Mouse (Mus musculus): ENCODE results near the gene Mta3.

GRCm38 (mm10) chr17:83727707-83728106, 21.7 kb downstream of the Mta3 start:
- TF ChIP-seq CTCF (IDR thresholded peaks at IDR 0.05; ENCODE audit: insufficient read depth, low read depth, low read length) (no peak), POLR2A (IDR thresholded peaks at IDR 0.05; ENCODE audit: insufficient read depth, low read depth, low read length) (no peak)
